Mouse (Mus musculus) MEL (cell line): ENCODE measurements around the gene Gm26938. TPM values are rescaled to one million over a fixed set of nuclear protein-coding genes. Genes with fewer than 3 reads are reported as not detected.

Experiments
- DNase-seq: peaks from one replicate; pipeline ENCODE4 v3.0.0; 2011; ENCODE audit warnings: low read depth, low spot score
- H3K27ac ChIP-seq: 2 replicates; pipeline ENCODE4 v1.5.1; 2012; ENCODE audit warnings: low read depth, mild to moderate bottlenecking, control low read depth, low read length, moderate library complexity; ENCODE audit not compliant: control insufficient read depth
- H3K27me3 ChIP-seq, 2 experiments: fragments of 150-350 bp in 1 of 2; sonication (generic) in 1 of 2; 2 replicates each; pipeline ENCODE4 v1.6.1; 2012; ENCODE audit warnings: low read length in 2 of 2, mild to moderate bottlenecking in 2 of 2, improper control_type of control experiment in 1 of 2, moderate library complexity in 1 of 2; ENCODE audit not compliant: insufficient read depth in 2 of 2, control insufficient read depth in 1 of 2
- H3K36me3 ChIP-seq, 2 experiments: 2 replicates each; pipeline ENCODE4 v1.6.1; 2012 to 2014; ENCODE audit warnings: low read length in 2 of 2, improper control_type of control experiment in 1 of 2, inconsistent platforms in 1 of 2, mild to moderate bottlenecking in 1 of 2; ENCODE audit not compliant: insufficient read depth in 2 of 2, control insufficient read depth in 1 of 2
- H3K4me1 ChIP-seq, 2 experiments: fragments of 150-350 bp in 1 of 2; sonication (generic) in 1 of 2; 2 replicates each; pipeline ENCODE4 v1.6.1; 2012; ENCODE audit warnings: low read length in 2 of 2, improper control_type of control experiment in 1 of 2, mild to moderate bottlenecking in 1 of 2; ENCODE audit not compliant: insufficient read depth in 2 of 2, control insufficient read depth in 1 of 2
- H3K4me3 ChIP-seq, 2 experiments: fragments of 150-350 bp in 1 of 2; sonication (generic) in 1 of 2; 2 replicates each; pipeline ENCODE4 v1.5.1; 2012; ENCODE audit warnings: low read depth in 2 of 2, low read length in 2 of 2, mild to moderate bottlenecking in 2 of 2, moderate library complexity in 2 of 2, control low read depth in 1 of 2, improper control_type of control experiment in 1 of 2; ENCODE audit not compliant: control insufficient read depth in 1 of 2, insufficient read depth in 1 of 2
- H3K79me2 ChIP-seq: 2 replicates; pipeline ENCODE4 v1.6.1; 2012; ENCODE audit warnings: mild to moderate bottlenecking, low read length, moderate library complexity; ENCODE audit not compliant: control insufficient read depth, poor library complexity, insufficient read depth
- H3K9ac ChIP-seq: 2 replicates; pipeline ENCODE4 v1.6.1; 2012; ENCODE audit warnings: low read depth, mild to moderate bottlenecking, control low read depth, low read length, moderate library complexity; ENCODE audit not compliant: control insufficient read depth, poor library complexity, severe bottlenecking
- H3K9me3 ChIP-seq: fragments of 150-350 bp; sonication (generic); replicated peaks from 2 replicates; pipeline ENCODE4 v1.6.1; 2012; ENCODE audit warnings: mild to moderate bottlenecking, low read length, improper control_type of control experiment, moderate library complexity; ENCODE audit not compliant: insufficient read depth
- BHLHE40 ChIP-seq: IDR thresholded peaks from 2 replicates; pipeline ENCODE4 v1.6.1; 2012; ENCODE audit warnings: low read depth, mild to moderate bottlenecking, inconsistent platforms, low read length, improper control_type of control experiment, borderline replicate concordance
- CHD1 ChIP-seq: IDR thresholded peaks from 2 replicates; pipeline ENCODE4 v1.6.1; 2012; ENCODE audit warnings: low read depth, mild to moderate bottlenecking, inconsistent platforms, low read length, improper control_type of control experiment
- CHD2 ChIP-seq: IDR thresholded peaks from 2 replicates; pipeline ENCODE4 v1.6.1; 2011; ENCODE audit warnings: low read length, improper control_type of control experiment
- CTCF ChIP-seq, 3 experiments: IDR thresholded peaks in 2 of 3; conservative IDR thresholded peaks in 1 of 3; 2 replicates each; pipeline ENCODE4 v1.5.1; 2011 to 2012; ENCODE audit warnings: low read length in 3 of 3, low read depth in 2 of 3, mild to moderate bottlenecking in 2 of 3, improper control_type of control experiment in 1 of 3, inconsistent platforms in 1 of 3, mixed read lengths in 1 of 3, moderate library complexity in 1 of 3; ENCODE audit not compliant: control insufficient read depth in 1 of 3, insufficient read depth in 1 of 3, poor library complexity in 1 of 3, severe bottlenecking in 1 of 3
- E2F4 ChIP-seq: IDR thresholded peaks from 2 replicates; pipeline ENCODE4 v1.6.1; 2011; ENCODE audit warnings: low read depth, low read length, improper control_type of control experiment, borderline replicate concordance
- ELF1 ChIP-seq: IDR thresholded peaks from 2 replicates; pipeline ENCODE4 v1.6.1; 2014; ENCODE audit warnings: low read depth, mild to moderate bottlenecking, inconsistent platforms, low read length, improper control_type of control experiment, moderate library complexity
- EP300 ChIP-seq, 2 experiments: IDR thresholded peaks; 2 replicates each; pipeline ENCODE4 v1.6.1; 2011; ENCODE audit warnings: improper control_type of control experiment in 2 of 2, low read length in 2 of 2, low read depth in 1 of 2, mild to moderate bottlenecking in 1 of 2
- GATA1 ChIP-seq: IDR thresholded peaks from 2 replicates; pipeline ENCODE4 v1.6.1; 2011; ENCODE audit warnings: low read depth, low read length, improper control_type of control experiment
- HCFC1 ChIP-seq: IDR thresholded peaks from 2 replicates; pipeline ENCODE4 v1.6.1; 2012; ENCODE audit warnings: low read depth, mild to moderate bottlenecking, inconsistent platforms, low read length, improper control_type of control experiment, moderate library complexity
- JUND ChIP-seq: IDR thresholded peaks from 2 replicates; pipeline ENCODE4 v1.6.1; 2011; ENCODE audit warnings: low read depth, mild to moderate bottlenecking, improper control_type of control experiment, low read length
- MAFK ChIP-seq: IDR thresholded peaks from 2 replicates; pipeline ENCODE4 v1.6.1; 2011; ENCODE audit warnings: low read depth, mild to moderate bottlenecking, low read length, improper control_type of control experiment, borderline replicate concordance
- MAX ChIP-seq: IDR thresholded peaks from 2 replicates; pipeline ENCODE4 v1.6.1; 2011; ENCODE audit warnings: low read length, improper control_type of control experiment
- MAZ ChIP-seq: IDR thresholded peaks from 2 replicates; pipeline ENCODE4 v1.6.1; 2012; ENCODE audit warnings: low read depth, mild to moderate bottlenecking, inconsistent platforms, low read length, improper control_type of control experiment
- MXI1 ChIP-seq: IDR thresholded peaks from 2 replicates; pipeline ENCODE4 v1.6.1; 2011; ENCODE audit warnings: mild to moderate bottlenecking, low read depth, low read length, improper control_type of control experiment
- NELFE ChIP-seq: IDR thresholded peaks from 2 replicates; pipeline ENCODE4 v1.6.1; 2011; ENCODE audit warnings: low read depth, low read length, improper control_type of control experiment
- POLR2AphosphoS2 ChIP-seq: IDR thresholded peaks from 2 replicates; pipeline ENCODE4 v1.6.1; 2011; ENCODE audit warnings: low read length, improper control_type of control experiment
- POLR2AphosphoS5 ChIP-seq: IDR thresholded peaks from 2 replicates; pipeline ENCODE4 v1.6.1; 2012; ENCODE audit warnings: low read depth, borderline replicate concordance, mild to moderate bottlenecking, inconsistent platforms, low read length, moderate library complexity, mixed read lengths
- SIN3A ChIP-seq: IDR thresholded peaks from 2 replicates; pipeline ENCODE4 v1.6.1; 2012; ENCODE audit warnings: low read length, improper control_type of control experiment, inconsistent platforms
- SMC3 ChIP-seq: IDR thresholded peaks from 2 replicates; pipeline ENCODE4 v1.6.1; 2011; ENCODE audit warnings: low read depth, low read length, improper control_type of control experiment
- TAL1 ChIP-seq: IDR thresholded peaks from 2 replicates; pipeline ENCODE4 v1.6.1; 2012; ENCODE audit warnings: mild to moderate bottlenecking, inconsistent platforms, low read length, moderate library complexity, mixed read lengths
- TBP ChIP-seq: IDR thresholded peaks from 2 replicates; pipeline ENCODE4 v1.8.0; 2011; ENCODE audit warnings: low read depth, low read length, improper control_type of control experiment
- TCF12 ChIP-seq: IDR thresholded peaks from 2 replicates; pipeline ENCODE4 v1.6.1; 2014; ENCODE audit warnings: low read depth, mild to moderate bottlenecking, inconsistent platforms, low read length, improper control_type of control experiment, moderate library complexity
- UBTF ChIP-seq: IDR thresholded peaks from 2 replicates; pipeline ENCODE4 v1.6.1; 2012; ENCODE audit warnings: low read depth, mild to moderate bottlenecking, inconsistent platforms, low read length, improper control_type of control experiment, moderate library complexity, borderline replicate concordance; ENCODE audit not compliant: insufficient read depth
- USF1 ChIP-seq: IDR thresholded peaks from 2 replicates; pipeline ENCODE4 v1.6.1; 2014; ENCODE audit warnings: low read depth, mild to moderate bottlenecking, inconsistent platforms, low read length, improper control_type of control experiment, moderate library complexity
- USF2 ChIP-seq, 2 experiments: IDR thresholded peaks; 2 replicates each; pipeline ENCODE4 v1.6.1; 2011 to 2012; ENCODE audit warnings: improper control_type of control experiment in 2 of 2, low read length in 2 of 2, borderline replicate concordance in 1 of 2, inconsistent platforms in 1 of 2, low read depth in 1 of 2, mild to moderate bottlenecking in 1 of 2; ENCODE audit not compliant: insufficient read depth in 1 of 2
- ZC3H11A ChIP-seq: IDR thresholded peaks from 2 replicates; pipeline ENCODE4 v1.6.1; 2012; ENCODE audit warnings: low read depth, mild to moderate bottlenecking, inconsistent platforms, low read length, improper control_type of control experiment
- ZKSCAN1 ChIP-seq: IDR thresholded peaks from 2 replicates; pipeline ENCODE4 v1.6.1; 2012; ENCODE audit warnings: low read depth, mild to moderate bottlenecking, inconsistent platforms, low read length, improper control_type of control experiment, moderate library complexity
- ZMIZ1 ChIP-seq: IDR thresholded peaks from 2 replicates; pipeline ENCODE4 v1.6.1; 2012; ENCODE audit warnings: low read depth, mild to moderate bottlenecking, inconsistent platforms, low read length, improper control_type of control experiment, moderate library complexity
- ZNF384 ChIP-seq: IDR thresholded peaks from 2 replicates; pipeline ENCODE4 v1.6.1; 2012; ENCODE audit warnings: low read depth, mild to moderate bottlenecking, inconsistent platforms, low read length, improper control_type of control experiment
- polyA plus RNA-seq, 2 experiments: library from polyadenylated mRNA; stranded (reverse) in 1 of 2; unstranded in 1 of 2; fragments of >175 nt in 1 of 2; fragments of >200 nt in 1 of 2; gene quantifications; 2 replicates each; pipeline versions ENCODE4 v1.2.1 to v1.2.4; 2012; ENCODE audit warnings: low replicate concordance in 2 of 2, low read depth in 1 of 2; ENCODE audit not compliant: insufficient read length in 2 of 2, insufficient read depth in 1 of 2, missing spikeins in 1 of 2
- total RNA-seq: library from RNA; depleted of rRNA; stranded (reverse); fragments of 300-350 nt; gene quantifications from 2 replicates; pipeline ENCODE4 v1.2.3, GENCODE M21; 2012

Gene Gm26938
- total and polyA plus RNA-seq, 3 experiments = 0.11 TPM; not detected in 2

DNA sequence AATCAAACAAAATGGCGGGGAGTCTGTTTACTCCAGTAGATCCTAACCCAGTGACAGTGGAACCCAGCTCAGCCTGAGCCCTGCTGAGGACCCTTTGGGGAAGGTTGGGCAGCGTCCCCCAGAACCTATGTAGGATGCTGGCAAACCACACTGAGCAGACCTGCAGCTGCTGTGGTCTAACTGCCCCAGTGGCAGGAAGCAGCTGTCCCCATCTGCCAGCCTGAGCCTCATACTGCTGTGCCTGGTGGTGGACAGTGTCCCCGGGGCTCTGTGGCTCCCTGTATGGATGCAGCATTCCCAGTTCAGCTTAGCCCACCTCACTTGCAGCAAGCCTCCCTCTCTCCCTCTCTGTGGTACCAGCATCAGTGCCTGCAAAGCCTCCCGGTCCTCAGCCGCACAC lies 49.2 kb downstream of the Gm26938 start:
- H3K9ac ChIP-seq = no peak overlapping the region
- H3K27me3 ChIP-seq = no peaks in the 10 kb centered on the region
- TF ChIP-seq TCF12 (no peak), EP300 (IDR thresholded peaks at IDR 0.05; ENCODE audit: low read depth in 1 of 2, low read length in 2 of 2) (no peak), ZC3H11A (no peak), GATA1 (no peak), MXI1 (no peak), BHLHE40 (no peak), ZMIZ1 (no peak), CTCF (IDR thresholded peaks at IDR 0.05 in 2 of 3, conservative IDR thresholded peaks at IDR 0.05 in 1 of 3; ENCODE audit: control insufficient read depth in 1 of 3, insufficient read depth in 1 of 3, low read depth in 2 of 3, low read length in 3 of 3, poor library complexity in 1 of 3, severe bottlenecking in 1 of 3) (no peak), ZKSCAN1 (no peak), MAX (no peak), POLR2AphosphoS2 (no peak), CHD2 (no peak), USF1 (no peak), HCFC1 (no peak)
- H3K36me3 ChIP-seq = no peaks in the 10 kb centered on the region; a peak in 1 of 4 replicates
- H3K27ac ChIP-seq = no peak overlapping the region
- DNase-seq = no peak
- no peak overlapping the region for H3K4me3 ChIP-seq
- no peaks in the 10 kb centered on the region for H3K9me3 ChIP-seq
- H3K4me1 ChIP-seq = peaks cover 0 to 8% of the 10 kb centered on the region in 2 experiments; a peak in 1 of 4 replicates
- H3K79me2 ChIP-seq = peaks cover 9% of the 10 kb centered on the region

DNA sequence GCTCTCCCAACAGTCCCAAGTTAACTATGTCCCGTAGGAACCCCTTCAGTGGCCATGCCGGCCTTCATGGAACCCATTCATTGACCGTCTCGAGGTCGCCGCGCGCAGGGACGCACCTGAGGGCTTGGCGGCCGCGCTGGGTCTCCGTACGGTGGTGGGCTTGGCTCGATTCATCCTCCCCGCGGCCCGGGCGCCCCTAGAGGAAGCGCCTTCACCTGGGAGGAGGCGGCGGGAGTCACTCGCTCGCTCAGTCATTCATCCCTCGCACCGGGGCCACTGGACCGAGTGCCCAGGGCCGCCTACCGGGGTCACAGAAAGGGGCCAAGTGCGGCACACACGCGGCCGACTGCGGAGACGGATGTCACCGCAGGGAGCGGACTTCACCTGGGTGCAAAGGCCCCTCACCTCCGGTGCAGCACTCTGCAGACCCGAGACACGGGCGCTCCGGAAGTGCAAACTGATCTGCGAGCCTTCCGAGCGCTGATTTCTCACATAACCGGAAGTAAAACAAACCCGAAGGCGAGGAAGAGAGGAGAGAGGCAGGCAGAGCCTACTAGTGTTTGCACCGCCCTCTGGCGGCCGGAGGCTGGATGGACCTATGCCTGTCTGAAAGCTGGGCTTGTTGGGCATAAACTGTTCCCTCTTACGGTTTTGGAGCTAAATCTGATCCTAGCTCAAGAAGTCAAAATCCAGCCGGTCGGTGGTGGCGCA lies 50.8 kb downstream of the Gm26938 start, which contains the start of gene Ints1:
Gene Ints1, minus strand, starts transcription at position 459 of the 711 bp plus-strand sequence.
- H3K4me1 ChIP-seq = peaks cover 0 to 8% of the 10 kb centered on the region in 2 experiments; a peak in 1 of 4 replicates
- H3K36me3 ChIP-seq = no peaks in the 10 kb centered on the region; a peak in 1 of 4 replicates
- no peaks in the 10 kb centered on the region for H3K9me3 ChIP-seq
- peak within 1 kb of the TSS; percentile 34; the same call in 1 of the 2 replicates for H3K27ac ChIP-seq
- peak; percentile 97 for DNase-seq
- H3K4me3 ChIP-seq = peak within 1 kb of the TSS; percentile 77 to 98
- H3K9ac ChIP-seq = peak within 1 kb of the TSS; percentile 89
- H3K27me3 ChIP-seq = no peaks in the 10 kb centered on the region
- H3K79me2 ChIP-seq = peaks cover 9% of the 10 kb centered on the region
- TF ChIP-seq ZMIZ1 (no peak), ZNF384 (no peak), BHLHE40 (no peak), UBTF (no peak), E2F4 (no peak), EP300 (IDR thresholded peaks at IDR 0.05; ENCODE audit: low read depth in 1 of 2, low read length in 2 of 2) (peak in 1 of 2 experiments; percentile 41; a peak in 2 of 4 replicates), GATA1 (0 out of 2 replicates have a peak, but pooled peaks have one; percentile 23), TAL1 (no peak), POLR2AphosphoS2 (no peak), ZC3H11A (no peak), MAZ (0 out of 2 replicates have a peak, but pooled peaks have one; percentile 41), MAX (peak; percentile 70), USF2 (IDR thresholded peaks at IDR 0.05; ENCODE audit: borderline replicate concordance in 1 of 2, insufficient read depth in 1 of 2, low read depth in 1 of 2, low read length in 2 of 2) (no peak), MAFK (no peak), NELFE (peak; percentile 76), SMC3 (peak; percentile 45), TBP (peak; percentile 83), USF1 (no peak), MXI1 (peak; percentile 90), POLR2AphosphoS5 (no peak), SIN3A (peak; percentile 98), CHD1 (no peak), ELF1 (peak; percentile 82), CHD2 (peak; percentile 71), HCFC1 (peak; percentile 96), JUND (no peak)
